Mouse (Mus musculus): ENCODE data around the gene Pla2r1. TPM values are rescaled to one million over a fixed set of nuclear protein-coding genes. Genes with fewer than 3 reads are reported as not detected.

The Pla2r1 gene
- total RNA-seq (2021): 1 to 10 TPM; 1.8 to 2.4 TPM
- long read RNA-seq, experiment 1, partial matches to known transcripts: 1 of 1 reads
- long read RNA-seq, experiment 1, other reads (novel, unspliced or antisense): 0 of 1 reads
- long read RNA-seq, experiment 2, partial matches to known transcripts: 1 of 1 reads
- long read RNA-seq, experiment 2, other reads (novel, unspliced or antisense): 0 of 1 reads

- peak; percentile 78 for DNase-seq
These were observed at the start of gene Pla2r1 for GRCm38 (mm10) chr2:60552902-60553682. Gene Pla2r1 (minus strand): TSS chr2:60553308.

- DNase-seq: no peak
These were observed 48.2 kb upstream of the Pla2r1 start for GRCm38 (mm10) chr2:60601326-60601725.

DNA sequence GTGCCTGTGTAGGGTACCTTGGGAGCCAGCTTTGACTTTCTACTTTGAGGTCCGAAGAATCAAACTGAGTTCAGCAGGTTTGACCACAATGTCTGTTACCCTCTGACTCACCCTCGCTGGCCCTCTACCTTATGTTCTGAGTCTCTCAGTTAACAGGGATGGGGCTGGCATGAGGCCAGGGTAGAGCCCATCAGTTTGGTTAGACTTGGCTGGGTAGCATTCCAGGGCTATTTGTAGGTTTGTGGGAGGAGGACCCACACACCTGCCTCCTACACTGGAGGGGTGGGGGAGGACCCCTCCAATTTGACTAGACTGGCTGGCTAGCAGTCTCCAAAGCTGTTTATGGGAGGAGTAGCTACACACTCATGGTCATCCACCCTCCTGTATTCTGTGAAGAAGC lies 47.8 kb upstream of the Pla2r1 start:
- peak; percentile 2 for DNase-seq

GRCm38 (mm10) chr2:60583416-60583815 lies 30.3 kb upstream of the Pla2r1 start:
- no peak for DNase-seq

GRCm38 (mm10) chr2:60554561-60554960 lies 1.5 kb upstream of the Pla2r1 start:
- DNase-seq: no peak

DNA sequence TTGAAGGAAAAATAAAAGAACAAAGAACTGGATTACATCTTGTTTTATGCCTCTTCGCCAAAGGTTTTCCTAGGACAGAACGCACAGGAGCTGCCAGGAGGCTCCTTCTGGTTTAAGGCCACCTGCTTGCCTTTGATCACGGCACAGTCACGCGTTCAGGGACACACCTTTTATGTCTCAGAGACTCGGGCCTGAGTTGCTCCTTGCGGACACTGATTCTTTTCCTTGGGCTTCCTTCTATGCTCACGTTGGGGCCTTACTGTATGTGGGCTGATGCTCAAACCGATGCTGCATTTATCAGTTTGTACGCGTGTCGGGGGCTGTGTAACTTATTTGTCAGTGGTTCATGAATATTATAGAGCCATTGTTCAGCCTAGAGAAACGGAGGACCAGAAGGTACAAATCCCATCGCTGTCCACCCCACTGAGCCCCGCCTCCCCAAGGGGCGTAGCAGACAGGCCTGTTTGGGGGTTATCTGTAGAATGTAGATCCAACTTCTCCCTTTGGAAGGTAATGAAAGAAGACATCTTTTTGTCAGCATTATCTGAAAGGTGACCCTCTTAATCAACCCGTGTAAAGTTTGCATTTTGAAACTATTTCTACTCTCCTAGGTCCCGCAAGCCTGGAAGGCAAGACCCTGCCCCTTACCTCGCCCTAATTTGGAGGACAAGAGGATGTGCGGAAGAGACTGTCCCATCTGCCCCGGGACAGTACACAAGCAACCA lies 769 bp downstream of the Pla2r1 start:
- no peak for DNase-seq

DNA sequence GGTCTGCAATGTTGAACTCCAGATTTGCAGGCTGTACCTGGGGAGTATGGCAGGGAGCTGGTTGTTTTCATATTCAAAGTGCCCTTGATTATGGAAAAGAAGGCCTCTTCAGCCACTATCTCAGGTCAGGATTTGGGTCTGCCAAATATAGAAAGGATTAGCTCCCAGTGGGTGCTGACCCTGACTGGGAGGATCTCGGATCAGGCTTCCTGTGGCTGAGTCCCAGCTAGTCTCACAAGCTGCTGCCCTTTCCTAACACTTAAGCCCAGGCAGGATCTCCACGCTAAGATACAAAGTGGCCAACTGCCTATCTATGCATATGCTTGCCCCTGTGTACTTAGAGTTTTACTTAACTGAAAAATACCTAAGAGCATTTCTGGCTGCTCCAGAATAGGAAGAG lies 1.4 kb downstream of the Pla2r1 start:
- DNase-seq: no peak

GRCm38 (mm10) chr2:60550521-60550920 lies 2.6 kb downstream of the Pla2r1 start:
- DNase-seq: no peak

DNA sequence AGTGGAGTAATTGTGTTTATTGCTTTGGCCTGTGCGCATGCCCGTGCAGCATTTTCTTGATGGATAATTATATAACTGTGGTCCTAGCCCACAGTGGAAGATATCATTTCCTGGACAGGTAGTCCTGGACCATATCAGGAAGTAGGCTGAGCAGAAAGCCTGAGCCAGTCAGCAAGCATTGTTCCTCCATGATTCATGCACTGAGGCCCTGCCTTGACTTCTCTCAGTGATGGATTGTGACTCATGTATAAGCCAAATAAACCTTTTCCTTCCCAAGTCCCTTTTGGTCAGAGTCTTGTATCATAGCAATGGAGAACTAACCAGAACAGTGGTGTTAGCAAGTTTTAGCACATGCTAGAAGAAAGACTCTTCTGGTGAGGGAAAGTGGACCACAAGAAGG lies 3.3 kb downstream of the Pla2r1 start:
- no peak for DNase-seq

GRCm38 (mm10) chr2:60546082-60546481 lies 7.0 kb downstream of the Pla2r1 start:
- no peak for DNase-seq

DNA sequence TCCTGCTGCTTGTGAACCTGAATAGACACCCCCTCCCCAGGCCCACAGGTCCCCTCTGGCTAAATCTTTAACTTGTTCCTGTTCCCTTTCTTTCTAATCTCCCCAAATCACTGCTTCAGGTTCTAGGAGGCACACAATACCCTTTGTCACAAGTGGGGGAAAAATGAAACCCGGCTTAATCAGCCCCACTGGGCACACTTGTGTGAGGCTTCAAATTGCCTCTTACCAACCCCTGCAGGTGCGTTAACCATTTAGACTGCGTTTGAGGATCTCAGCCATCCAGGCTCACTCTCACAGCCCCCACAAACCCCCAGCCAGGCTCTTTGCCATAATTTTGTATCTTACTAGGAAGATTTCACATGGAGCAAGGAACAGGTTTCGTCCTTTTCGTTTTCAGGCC lies 9.1 kb downstream of the Pla2r1 start:
- no peak for DNase-seq

- no peak for DNase-seq
These were observed 11.4 kb downstream of the Pla2r1 start for GRCm38 (mm10) chr2:60541745-60542144.

- DNase-seq: no peak
These were observed 12.8 kb downstream of the Pla2r1 start for GRCm38 (mm10) chr2:60540346-60540745.

DNA sequence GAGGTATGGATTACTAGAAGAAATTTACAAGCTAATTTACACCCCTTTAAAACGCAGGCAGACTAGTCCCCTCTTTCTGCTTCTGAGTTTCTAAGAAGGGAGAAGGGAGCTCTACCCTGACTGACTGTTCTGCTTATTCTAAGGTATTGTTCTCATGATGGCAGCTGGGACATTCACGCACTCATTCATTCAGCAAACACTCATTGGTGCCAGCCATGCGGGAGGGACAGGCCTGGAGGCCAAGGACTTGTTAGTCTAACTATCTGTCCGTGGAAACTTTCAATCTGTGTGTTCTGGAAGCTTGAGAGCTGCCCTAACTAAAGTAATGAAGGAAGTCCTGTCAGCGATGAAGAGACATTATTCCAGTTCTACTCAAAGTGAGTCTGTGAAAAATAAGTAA lies 14.4 kb downstream of the Pla2r1 start:
- no peak for DNase-seq

DNA sequence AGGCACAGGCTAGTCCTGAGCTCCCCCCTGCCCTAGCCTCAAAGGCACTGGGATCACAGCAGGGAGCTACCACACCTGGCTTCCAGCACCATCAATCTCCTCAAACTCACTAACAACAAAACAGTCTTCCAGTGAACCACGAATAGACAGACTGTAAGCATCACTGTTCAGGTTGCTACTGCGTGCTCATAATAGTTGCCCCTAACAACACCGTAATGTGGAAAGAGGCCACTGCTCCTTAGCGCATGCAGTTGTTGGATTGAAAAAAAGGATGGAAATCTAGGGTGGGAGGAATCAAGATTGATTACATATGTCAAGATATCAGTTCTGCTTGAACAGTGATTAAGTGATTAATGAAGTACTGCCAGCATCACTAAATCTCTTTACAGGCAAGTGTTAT lies 14.8 kb downstream of the Pla2r1 start:
- no peak for DNase-seq

DNA sequence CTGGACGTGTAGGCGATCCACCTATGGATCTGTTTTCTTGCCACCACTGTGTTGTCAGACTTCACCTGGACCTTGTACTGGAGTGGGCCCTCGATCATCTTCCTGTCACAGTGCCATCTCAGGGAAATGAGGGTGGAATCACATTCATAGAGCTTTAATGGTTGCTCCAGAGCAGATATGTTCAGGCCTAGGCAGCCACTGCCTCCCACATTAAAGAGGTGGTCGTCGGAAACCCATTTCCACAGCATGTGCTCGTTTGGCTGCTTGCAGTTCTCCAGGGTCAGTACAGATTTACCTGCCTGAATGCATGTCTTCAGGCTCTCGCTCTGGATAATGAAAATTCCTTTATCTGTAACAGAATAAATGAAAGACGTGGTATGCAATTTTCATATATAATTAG lies 18.4 kb downstream of the Pla2r1 start:
- no peak for DNase-seq

GRCm38 (mm10) chr2:60533026-60533425 lies 20.1 kb downstream of the Pla2r1 start:
- no peak for DNase-seq

DNA sequence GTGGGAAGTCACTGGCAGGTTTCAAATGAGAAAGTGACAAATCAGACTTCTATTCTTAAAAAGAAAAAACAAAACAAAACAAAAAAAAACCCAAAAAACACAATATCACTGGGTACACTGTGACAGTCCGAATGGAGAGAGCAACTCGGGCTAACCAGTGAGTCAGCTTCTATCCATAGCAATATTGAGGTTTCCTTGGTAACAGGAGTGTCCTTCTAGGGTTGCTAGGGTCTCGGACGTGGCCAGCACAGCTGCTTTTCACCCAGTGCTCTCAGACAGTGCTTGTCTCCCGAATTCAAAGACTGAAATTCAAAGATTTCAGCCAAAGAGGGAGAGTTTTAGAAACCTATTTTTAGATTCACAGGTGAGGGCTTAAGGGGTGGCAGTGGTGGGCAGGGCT lies 20.6 kb downstream of the Pla2r1 start:
- no peak for DNase-seq

- DNase-seq: no peak
These were observed 37.3 kb downstream of the Pla2r1 start for GRCm38 (mm10) chr2:60515817-60516216.

GRCm38 (mm10) chr2:60514863-60515262 lies 38.2 kb downstream of the Pla2r1 start:
- DNase-seq: no peak

DNA sequence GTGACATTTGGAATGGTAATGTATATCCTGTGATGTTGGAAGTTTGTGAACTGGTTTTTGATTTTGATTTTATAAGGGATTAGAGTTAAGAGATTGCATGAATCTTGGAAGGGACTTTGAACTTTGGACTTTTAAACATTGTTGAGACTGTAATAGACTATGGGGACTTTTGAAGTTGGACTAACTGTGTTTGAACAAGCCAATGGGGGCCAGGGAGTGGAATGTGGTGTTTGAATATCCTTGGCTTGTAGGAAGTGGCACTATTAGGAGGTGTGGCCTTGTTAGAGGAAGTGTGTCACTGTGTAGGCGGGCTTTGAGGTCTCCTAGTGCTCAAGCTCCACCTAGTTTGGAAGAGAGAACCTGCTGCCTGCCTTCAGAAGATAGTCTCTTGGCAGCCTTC lies 42.4 kb downstream of the Pla2r1 start:
- DNase-seq: no peak

- DNase-seq: no peak
These were observed 48.0 kb downstream of the Pla2r1 start for GRCm38 (mm10) chr2:60505145-60505544.

GRCm38 (mm10) chr2:60504718-60505117 lies 48.4 kb downstream of the Pla2r1 start:
- DNase-seq: no peak
